Mouse (Mus musculus): Measurements from ENCODE around the gene Sp100.

The Sp100 gene

DNA sequence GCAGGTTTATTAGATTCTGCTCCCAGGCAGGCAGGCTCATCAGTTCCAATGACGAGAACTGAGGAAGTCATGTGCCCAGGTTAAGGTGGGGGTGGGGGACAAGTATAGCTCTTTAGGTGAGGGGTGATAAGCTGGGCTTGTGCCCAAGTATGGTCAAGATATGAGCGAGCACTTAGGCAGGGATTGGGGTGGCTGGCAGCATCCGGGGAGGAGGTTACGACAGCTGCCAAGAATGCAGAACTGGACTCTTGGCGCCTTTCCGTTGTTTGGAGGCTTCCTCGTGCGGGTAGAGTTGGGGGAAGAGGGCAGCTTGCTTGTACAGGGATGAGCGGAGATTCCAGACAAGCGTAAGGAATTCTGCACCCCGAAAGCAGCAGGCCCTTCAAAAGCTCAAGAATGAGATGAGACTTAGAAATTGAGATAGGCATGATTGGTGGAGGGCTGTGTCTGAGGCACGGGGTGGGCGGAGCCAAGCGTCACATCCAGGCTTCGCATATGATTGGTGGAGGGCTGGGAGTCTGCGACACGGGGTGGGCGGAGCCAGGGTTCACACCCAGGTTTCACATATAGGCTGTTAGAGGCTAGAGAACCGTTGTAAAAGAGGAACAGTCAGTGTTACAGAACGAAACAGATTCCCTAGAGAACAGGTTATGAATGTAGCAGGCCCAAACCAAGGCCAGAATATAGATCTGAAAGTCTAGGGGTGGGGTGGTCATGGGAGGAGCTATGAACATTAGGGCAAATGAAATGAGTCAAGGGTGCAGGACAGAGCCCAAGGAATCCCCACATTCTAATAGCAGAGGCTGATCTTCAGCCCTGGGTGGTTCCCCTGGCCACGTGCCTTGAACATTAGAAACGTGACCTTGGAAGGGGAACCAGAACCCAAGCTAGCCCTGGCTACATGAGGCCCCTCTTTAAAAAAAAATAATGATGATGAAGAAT is 53.7 kb downstream of the Sp100 start:
- DNase-seq, result peak; percentile 92

DNA sequence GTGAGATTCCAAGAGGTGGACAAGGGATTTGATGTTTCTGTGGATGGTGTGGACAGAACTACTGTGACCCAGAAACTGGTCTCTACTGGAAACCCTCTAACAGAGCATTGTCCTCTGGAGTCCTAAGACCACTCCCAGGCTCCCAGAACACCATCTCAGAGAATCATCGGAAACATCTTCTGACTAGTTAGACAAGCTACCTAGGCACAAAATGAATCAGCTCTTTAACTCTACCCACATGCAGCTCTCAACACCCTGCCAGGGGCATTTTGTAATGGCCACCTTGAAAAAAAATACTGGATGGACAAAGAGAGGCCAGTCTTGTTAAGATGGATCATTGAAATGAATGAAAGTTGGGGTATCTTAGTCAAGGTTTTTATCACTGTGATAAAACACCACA is 55.8 kb downstream of the Sp100 start:
- DNase-seq, result no peak

GRCm38 (mm10) chr1:85706754-85707153 is 57.0 kb downstream of the Sp100 start:
- DNase-seq, result no peak

GRCm38 (mm10) chr1:85714501-85714900 is 64.7 kb downstream of the Sp100 start:
- DNase-seq, result no peak

DNA sequence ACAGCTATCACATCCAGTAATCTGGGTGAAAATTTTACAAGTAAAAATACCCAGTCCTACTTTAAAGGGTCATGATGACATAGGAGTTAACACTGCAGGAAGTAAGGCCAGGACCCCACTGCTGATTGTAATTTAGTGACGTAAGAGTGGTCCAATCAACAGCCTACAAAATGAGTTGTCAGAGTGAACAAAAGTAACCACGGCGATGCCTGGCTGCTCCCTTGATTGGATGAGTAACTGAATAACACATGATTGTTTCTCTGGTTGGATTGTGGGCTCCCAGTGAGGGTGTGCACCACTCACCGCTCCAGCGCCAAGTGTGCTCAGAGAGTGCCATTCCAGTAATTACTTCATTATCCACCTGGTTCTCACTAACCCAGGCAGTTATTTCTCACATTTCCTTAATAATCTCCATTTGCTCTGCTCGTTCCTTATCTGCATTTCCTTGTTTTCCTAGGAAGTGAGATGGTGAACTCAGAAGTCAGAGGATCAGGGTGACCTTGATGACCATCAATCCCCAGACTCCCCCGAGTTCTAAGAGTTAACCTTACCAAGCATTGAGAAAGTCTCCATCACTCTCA is 66.7 kb downstream of the Sp100 start:
- DNase-seq, result no peak

GRCm38 (mm10) chr1:85719049-85719448 is 69.3 kb downstream of the Sp100 start:
- no peak for DNase-seq

GRCm38 (mm10) chr1:85720220-85720893 is 70.6 kb downstream of the Sp100 start:
- DNase-seq, result no peak

DNA sequence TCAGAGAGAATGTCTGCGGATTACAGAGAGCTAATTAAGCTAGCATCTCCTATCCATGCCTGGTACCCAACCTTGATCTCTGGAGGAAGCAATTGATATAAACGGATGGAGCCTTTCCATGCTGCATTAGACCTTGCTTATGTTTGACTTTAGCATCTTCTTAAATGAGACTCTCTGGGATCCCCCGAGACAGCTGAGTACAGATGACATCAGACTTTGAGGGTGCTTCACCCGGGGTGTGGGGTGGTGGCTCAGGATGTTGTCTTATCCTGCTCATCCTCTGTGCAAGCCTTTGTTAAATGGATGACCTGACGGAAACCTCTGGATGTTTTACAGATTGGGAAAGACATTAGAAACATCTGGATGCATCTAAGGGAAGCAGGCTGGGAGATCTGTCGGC is 80.7 kb downstream of the Sp100 start:
- DNase-seq, result no peak

DNA sequence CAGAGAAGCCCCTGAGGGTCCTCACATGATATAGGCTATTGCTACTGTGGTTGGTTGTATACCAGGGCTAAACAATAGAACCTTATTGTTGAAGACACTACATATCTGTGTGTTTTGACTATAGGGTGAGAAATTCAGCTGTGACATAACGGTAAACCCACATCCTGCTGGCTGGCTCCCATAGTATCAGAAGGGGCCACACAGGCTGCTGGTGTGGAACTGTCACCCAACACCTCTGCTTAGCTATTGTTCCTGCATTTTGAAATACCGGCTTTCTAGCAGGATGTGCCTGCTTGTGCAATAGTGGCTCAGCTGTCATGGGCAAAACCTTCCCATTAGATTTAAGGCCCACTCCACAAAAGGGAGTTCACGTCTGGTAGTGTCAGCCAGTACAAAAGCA is 82.8 kb downstream of the Sp100 start:
- no peak for DNase-seq

DNA sequence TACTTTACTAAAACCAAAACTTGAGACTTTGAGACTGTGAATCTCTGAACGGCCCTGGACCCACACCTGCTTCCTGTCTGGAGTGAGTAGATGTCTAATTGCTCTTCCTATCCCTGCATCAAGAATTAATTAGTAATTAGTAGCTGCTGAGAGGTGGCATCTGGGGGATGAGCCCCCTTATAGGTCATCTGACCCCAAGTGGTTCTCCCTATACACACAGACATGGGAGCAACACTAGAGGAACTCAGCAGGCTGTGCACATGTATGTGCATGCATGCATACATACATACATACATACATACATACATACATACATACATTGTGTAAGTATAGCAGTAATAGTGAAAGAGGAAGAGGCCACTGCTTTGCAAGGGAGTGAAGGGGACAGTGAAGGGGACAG is 84.7 kb downstream of the Sp100 start:
- no peak for DNase-seq

DNA sequence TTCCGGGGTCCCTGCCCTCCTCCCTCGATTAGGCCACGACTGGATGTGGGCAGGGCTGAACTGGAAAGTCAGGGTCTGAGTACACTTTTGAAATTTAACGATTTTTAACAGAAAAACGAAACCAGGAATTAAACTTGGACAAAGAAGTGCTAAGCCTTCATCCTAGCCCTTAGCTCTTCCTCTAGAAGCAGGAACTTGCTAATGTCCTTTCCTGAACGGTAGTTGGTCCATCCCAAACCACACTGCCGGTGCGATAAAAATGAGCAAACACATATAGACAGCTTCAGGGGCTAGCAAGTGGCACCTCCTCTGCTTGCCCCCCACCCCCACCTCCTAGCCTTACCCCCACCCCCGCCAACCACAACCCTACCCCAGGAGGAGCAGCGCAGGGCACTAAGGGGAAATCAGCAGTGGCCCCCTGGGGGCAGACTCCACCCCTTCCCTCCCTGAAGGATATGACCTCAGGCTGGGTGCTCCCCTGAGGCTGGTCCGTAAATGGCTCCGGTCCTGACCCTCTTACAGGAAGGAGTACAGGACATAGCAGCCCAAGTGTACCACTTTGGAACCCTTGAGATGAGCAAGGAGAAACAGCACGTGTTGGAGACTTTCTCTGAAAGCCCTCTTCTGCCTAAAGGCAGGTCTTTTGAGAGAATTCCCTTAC is 85.8 kb downstream of the Sp100 start:
- DNase-seq, result peak; percentile 75

DNA sequence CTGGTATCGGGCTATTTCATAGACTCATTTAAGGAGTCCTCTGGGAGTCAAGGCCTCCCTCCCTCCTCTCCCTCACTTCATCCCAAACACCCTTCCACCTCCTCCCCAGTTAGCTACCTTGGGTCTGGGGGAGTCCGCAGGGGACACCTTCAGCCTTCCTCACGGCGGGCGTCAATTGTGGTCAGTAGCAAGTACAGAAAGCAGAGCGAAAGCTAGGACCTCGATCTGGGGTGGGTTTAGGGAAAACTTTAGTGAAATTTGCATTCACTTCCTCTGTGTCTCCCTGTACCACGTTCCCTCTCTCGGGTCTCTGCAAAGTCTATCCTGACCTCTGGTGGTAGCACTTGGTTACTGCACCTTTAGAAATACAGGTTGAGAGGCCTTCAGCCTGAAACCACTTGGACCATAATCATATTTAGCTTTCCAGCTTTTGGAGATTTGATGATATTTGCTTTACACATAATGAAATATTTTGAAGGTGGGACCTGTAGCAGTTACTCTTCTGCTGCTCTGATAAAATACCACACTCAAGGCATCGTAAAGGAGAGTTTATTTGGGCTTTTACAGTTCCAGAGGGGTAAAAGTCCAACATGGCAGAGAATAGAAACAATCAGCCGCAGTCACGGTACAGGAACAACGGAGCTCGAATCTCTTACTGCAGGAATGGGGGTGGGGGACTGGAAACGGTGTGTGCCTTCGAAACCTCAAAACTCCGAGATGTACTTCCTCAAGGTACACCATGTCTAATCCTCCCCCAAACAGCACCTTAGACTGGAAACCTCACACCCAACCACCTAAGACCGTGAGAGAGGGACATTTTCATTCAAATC is 86.8 kb downstream of the Sp100 start:
- DNase-seq, result peak; percentile 69

DNA sequence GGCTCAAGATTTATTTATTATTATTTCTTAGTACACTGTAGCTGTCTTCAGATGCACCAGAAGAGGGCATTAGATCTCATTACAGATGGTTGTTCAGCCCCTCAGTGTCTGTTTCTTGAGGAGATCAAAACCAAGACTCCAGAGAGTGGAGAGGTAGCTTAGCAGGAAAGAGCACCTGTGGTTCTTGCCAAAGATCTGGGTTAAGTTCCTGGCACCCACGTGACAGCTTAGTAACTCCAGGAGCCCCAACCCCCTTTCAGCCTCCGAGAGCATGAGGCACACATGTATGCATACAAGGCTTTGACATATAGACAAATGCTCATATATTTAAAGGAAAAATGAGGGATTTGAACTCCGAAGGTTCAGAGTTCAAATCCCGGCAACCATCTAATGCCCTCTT is 89.2 kb downstream of the Sp100 start:
- DNase-seq, result no peak

DNA sequence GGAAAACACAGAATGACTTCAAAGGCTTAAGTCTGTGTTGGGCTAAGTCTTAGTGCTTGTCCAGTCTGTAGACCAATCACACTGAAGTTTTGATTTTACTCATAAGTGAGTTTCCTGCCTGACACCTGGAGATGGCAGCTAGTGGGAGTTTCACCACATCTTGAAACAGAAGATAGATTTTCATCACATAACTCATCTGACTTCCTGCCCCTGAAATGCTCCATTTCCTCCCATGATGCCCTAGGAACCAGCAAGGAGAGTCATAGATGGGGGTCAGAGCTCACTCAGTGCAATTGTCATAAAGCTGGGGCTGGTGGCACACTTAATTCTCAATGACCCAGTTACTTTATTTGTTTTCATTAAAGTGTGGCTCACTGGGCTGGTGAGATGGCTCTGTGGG is 90.0 kb downstream of the Sp100 start:
- no peak for DNase-seq

DNA sequence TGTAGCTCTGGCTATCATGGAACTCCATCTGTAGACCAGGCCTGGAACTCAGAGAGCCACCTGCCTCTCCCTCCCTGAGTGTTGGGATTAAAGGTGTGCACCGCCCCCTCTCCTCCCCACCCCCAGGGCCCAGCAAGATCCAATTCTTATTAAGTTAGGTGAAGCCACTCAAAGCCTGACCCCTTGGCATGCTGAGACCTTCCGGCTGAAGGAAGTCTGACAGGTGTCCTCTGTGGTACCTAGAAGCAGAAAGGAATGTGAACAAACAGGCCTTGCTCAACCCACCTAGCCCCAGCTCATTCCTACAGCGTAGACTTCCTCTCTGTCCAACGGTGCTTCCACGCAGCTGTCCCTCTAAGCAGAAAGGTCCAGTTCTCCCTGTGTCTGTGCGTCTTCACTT is 91.1 kb downstream of the Sp100 start:
- no peak for DNase-seq

GRCm38 (mm10) chr1:85742333-85742732 is 92.5 kb downstream of the Sp100 start:
- DNase-seq, result no peak

GRCm38 (mm10) chr1:85742916-85743505 is 93.2 kb downstream of the Sp100 start:
- DNase-seq, result no peak

GRCm38 (mm10) chr1:85744539-85744938 is 94.8 kb downstream of the Sp100 start:
- DNase-seq, result no peak

DNA sequence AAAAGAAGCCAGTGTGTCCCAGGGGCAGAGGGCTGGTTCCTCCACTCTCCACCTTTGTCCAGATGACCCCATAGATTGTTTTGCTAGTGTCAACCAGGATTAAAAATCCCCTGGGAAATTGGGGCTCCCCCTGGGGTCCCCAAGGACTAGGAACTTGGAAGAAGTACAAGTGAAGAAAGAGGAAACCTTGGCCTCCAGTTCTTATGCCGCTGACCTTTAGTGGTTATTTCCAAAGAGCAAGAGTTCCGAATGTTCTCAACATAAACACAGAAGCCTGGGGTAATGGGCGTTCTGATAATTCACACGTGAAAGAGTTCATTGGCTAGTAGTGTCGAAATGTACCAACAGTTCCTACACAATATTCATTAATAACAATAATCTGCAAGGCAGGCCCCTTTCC is 96.7 kb downstream of the Sp100 start:
- no peak for DNase-seq

GRCm38 (mm10) chr1:85749829-85750228 is 100.0 kb downstream of the Sp100 start:
- DNase-seq, result no peak

DNA sequence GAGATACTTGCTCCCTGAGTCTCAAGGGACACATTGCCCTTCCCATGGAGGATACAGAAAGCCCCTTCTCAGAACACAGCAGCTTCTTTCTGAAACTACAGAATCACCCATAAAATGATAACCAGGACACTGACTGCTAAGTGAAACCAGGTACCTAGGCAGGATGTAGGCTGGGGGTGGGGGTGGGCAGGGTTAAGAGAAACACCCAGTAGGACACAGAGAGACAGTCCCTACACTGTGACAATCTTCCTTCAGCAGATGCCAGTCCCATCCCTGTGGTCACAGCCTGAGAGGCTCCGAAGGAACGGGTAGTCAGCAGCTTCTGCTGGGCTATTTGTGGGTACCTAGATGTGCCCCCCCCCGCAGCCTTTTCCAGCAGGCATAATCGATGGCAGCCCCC is 100.9 kb downstream of the Sp100 start:
- DNase-seq, result no peak

- DNase-seq, result peak; percentile 17
These were observed 101.7 kb downstream of the Sp100 start for GRCm38 (mm10) chr1:85751494-85751893.
